Mouse (Mus musculus) limb, embryonic 14.5 days (tissue): Measurements from ENCODE around the gene 1810009A15Rik. TPM values are rescaled to one million over a fixed set of nuclear protein-coding genes. Genes with fewer than 3 reads are reported as not detected.

Experiments used
- ATAC-seq: fragments of 200-750 bp; cut with Nextera tagmentation; 2 replicates; pipeline ENCODE4 v1.8.0; 2017; ENCODE audit warnings: low read depth, moderate number of reproducible peaks, moderate TSS enrichment; ENCODE audit not compliant: low FRiP score
- DNase-seq: peaks from one replicate; pipeline ENCODE4 v3.0.0-alpha.2; 2015; ENCODE audit warnings: low spot score
- H3K27ac ChIP-seq: fragments of 300-500 bp; sonication (generic); replicated peaks from 2 replicates; pipeline ENCODE4 v1.5.1; 2014; ENCODE audit warnings: low read depth, mild to moderate bottlenecking, low read length, moderate library complexity, mixed read lengths
- H3K27me3 ChIP-seq: fragments of 300-500 bp; sonication (generic); 2 replicates; pipeline ENCODE4 v1.6.1; 2014; ENCODE audit warnings: low read length, mixed read lengths; ENCODE audit not compliant: control insufficient read depth, insufficient read depth
- H3K36me3 ChIP-seq: fragments of 300-500 bp; sonication (generic); 2 replicates; pipeline ENCODE4 v1.6.1; 2014; ENCODE audit warnings: mild to moderate bottlenecking, low read length, moderate library complexity, mixed read lengths; ENCODE audit not compliant: control insufficient read depth, insufficient read depth
- H3K4me1 ChIP-seq: fragments of 300-500 bp; sonication (generic); 2 replicates; pipeline ENCODE4 v1.6.1; 2014; ENCODE audit warnings: antibody characterized with exemption, low read length, mixed read lengths; ENCODE audit not compliant: control insufficient read depth, insufficient read depth
- H3K4me2 ChIP-seq: fragments of 300-500 bp; sonication (generic); replicated peaks from 2 replicates; pipeline ENCODE4 v1.6.1; 2014; ENCODE audit warnings: low read depth, mild to moderate bottlenecking, low read length, moderate library complexity; ENCODE audit not compliant: severe bottlenecking
- H3K4me3 ChIP-seq: fragments of 300-500 bp; sonication (generic); replicated peaks from 2 replicates; pipeline ENCODE4 v1.5.1; 2014; ENCODE audit warnings: low read length
- H3K9ac ChIP-seq: fragments of 300-500 bp; sonication (generic); 2 replicates; pipeline ENCODE4 v1.6.1; 2014; ENCODE audit warnings: mild to moderate bottlenecking, low read depth, low read length, moderate library complexity; ENCODE audit not compliant: severe bottlenecking
- H3K9me3 ChIP-seq: fragments of 300-500 bp; sonication (generic); 2 replicates; pipeline ENCODE4 v1.6.1; 2016; ENCODE audit warnings: low read length; ENCODE audit not compliant: control insufficient read depth
- POLR2A ChIP-seq: fragments of 200-500 bp; IDR thresholded peaks from 2 replicates; pipeline ENCODE4 v1.8.0; 2012; ENCODE audit warnings: inconsistent platforms, mild to moderate bottlenecking, moderate library complexity, borderline replicate concordance; ENCODE audit not compliant: insufficient read depth, insufficient read length; ENCODE audit errors: extremely low read depth
- WGBS: fragments of 180-500 bp; shearing (Covaris S2); extraction: QIAGEN DNeasy Blood & Tissue Kit; methylation state at CpG from one replicate; pipeline ENCODE4 v1.1.7; 2014; 5-methylcytosine and 5-hydroxymethylcytosine counted together
- microRNA-seq: library from miRNA; unstranded; fragments of <30 nt; microRNA quantifications from one replicate; pipeline ENCODE4, GENCODE M21; 2016
- polyA plus RNA-seq, 2 experiments: library from polyadenylated mRNA; depleted of rRNA in 1 of 2; stranded (reverse) in 1 of 2; unstranded in 1 of 2; fragments of >200 nt; fragmentation: Nextera tagmentation in 1 of 2; extraction: Ambion mirVana in 1 of 2; gene quantifications; 2 replicates each; pipeline versions ENCODE4 v1.2.1 to v1.2.3; 2012 to 2014

Gene 1810009A15Rik
- polyA plus RNA-seq, 2 experiments: 80.2 to 92.1 TPM

GRCm38 (mm10) chr19:8930771-8931170, 42.1 kb downstream of the 1810009A15Rik start:
- H3K9ac ChIP-seq: peak overlapping the region; percentile 89
- H3K36me3 ChIP-seq: peaks cover 61% of the 10 kb centered on the region
- no peaks in the 10 kb centered on the region for H3K27me3 ChIP-seq
- DNase-seq (no peak), ATAC-seq (no peak)
- H3K4me2 ChIP-seq: peak overlapping the region; percentile 69
- WGBS: 79% methylated on average over 7 of the region's 7 CpGs
- TF ChIP-seq POLR2A: no peak
- no peaks in the 10 kb centered on the region for H3K9me3 ChIP-seq
- peak overlapping the region; percentile 68 for H3K4me3 ChIP-seq
- H3K4me1 ChIP-seq: peaks cover 12% of the 10 kb centered on the region
- 0 out of 2 replicates have a peak overlapping the region, but pooled peaks have one; percentile 10 for H3K27ac ChIP-seq

DNA sequence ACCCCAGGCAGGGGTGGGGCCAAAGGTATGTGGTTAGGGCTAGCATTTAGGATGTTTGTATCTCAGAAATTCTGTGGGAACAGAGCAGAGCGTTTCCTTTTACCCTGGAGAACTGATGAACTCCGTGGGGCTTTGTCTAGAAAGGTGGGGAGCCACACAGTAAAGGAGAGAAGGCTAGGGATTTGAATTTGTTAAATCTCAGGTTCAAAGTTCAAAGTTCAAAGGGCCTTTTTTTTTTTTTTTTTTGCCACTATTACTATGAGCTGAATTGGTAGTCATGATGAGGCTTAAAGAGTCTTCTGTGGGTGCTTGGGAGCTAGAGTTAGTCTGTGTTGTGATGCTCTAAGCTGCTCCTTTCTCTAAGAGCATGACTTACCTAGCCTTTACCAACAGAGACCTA, 48.1 kb downstream of the 1810009A15Rik start:
- ATAC-seq: no peak
- H3K36me3 ChIP-seq: peaks cover 70% of the 10 kb centered on the region
- peaks cover 7% of the 10 kb centered on the region; the same call in 1 of the 2 replicates for H3K4me1 ChIP-seq

More for the DNA sequence above, 48.1 kb downstream of the 1810009A15Rik start:
- H3K9ac ChIP-seq: no peak overlapping the region
- no peak overlapping the region for H3K4me3 ChIP-seq
- no peaks in the 10 kb centered on the region for H3K27me3 ChIP-seq
- no peak for DNase-seq
- no peak overlapping the region for H3K27ac ChIP-seq
- no peak overlapping the region for H3K4me2 ChIP-seq
- WGBS: 88% methylated on average over 2 of the region's 2 CpGs
- no peak for TF ChIP-seq POLR2A
- no peaks in the 10 kb centered on the region for H3K9me3 ChIP-seq

Small RNAs within 50 kb of the gene (microRNA-seq; reads per million reads assigned to microRNA genes)
- not detected for gene Mir5136

Other genes with a start within 250 kb of the 1810009A15Rik start
Only the 30 nearest of the 33 such genes appear.
- gene Slc3a2, start 165.5 kb upstream of the 1810009A15Rik start, polyA plus RNA-seq (2012; rRNA removed): 111 and 123 TPM in 2 replicates
- gene Slc3a2, start 165.5 kb upstream of the 1810009A15Rik start, polyA plus RNA-seq (2014; fragmentation: Nextera tagmentation; extraction: Ambion mirVana): 101 and 109 TPM in 2 replicates
- 66.4 and 66.6 TPM in 2 replicates for gene Wdr74, start 153.0 kb upstream of the 1810009A15Rik start, polyA plus RNA-seq (2012; rRNA removed)
- gene Wdr74, start 153.0 kb upstream of the 1810009A15Rik start, polyA plus RNA-seq (2014; fragmentation: Nextera tagmentation; extraction: Ambion mirVana): 85.5 and 87.2 TPM in 2 replicates
- gene 1700092M07Rik, start 148.1 kb upstream of the 1810009A15Rik start, polyA plus RNA-seq (2012; rRNA removed): 1.6 and 3.2 TPM in 2 replicates
- 1.6 and 2.1 TPM in 2 replicates for gene 1700092M07Rik, start 148.1 kb upstream of the 1810009A15Rik start, polyA plus RNA-seq (2014; fragmentation: Nextera tagmentation; extraction: Ambion mirVana)
- 188 and 197 TPM in 2 replicates for gene Stx5a, start 147.4 kb upstream of the 1810009A15Rik start, polyA plus RNA-seq (2012; rRNA removed)
- 161 and 174 TPM in 2 replicates for gene Stx5a, start 147.4 kb upstream of the 1810009A15Rik start, polyA plus RNA-seq (2014; fragmentation: Nextera tagmentation; extraction: Ambion mirVana)
- 263 and 265 TPM in 2 replicates for gene Nxf1, start 131.8 kb upstream of the 1810009A15Rik start, polyA plus RNA-seq (2012; rRNA removed)
- 168 and 187 TPM in 2 replicates for gene Nxf1, start 131.8 kb upstream of the 1810009A15Rik start, polyA plus RNA-seq (2014; fragmentation: Nextera tagmentation; extraction: Ambion mirVana)
- gene Tmem223, start 117.9 kb upstream of the 1810009A15Rik start, polyA plus RNA-seq (2012; rRNA removed): 192 and 275 TPM in 2 replicates
- 177 and 220 TPM in 2 replicates for gene Tmem223, start 117.9 kb upstream of the 1810009A15Rik start, polyA plus RNA-seq (2014; fragmentation: Nextera tagmentation; extraction: Ambion mirVana)
- gene Tmem179b, start 114.4 kb upstream of the 1810009A15Rik start, polyA plus RNA-seq (2012; rRNA removed): 63.5 and 97.1 TPM in 2 replicates
- gene Tmem179b, start 114.4 kb upstream of the 1810009A15Rik start, polyA plus RNA-seq (2014; fragmentation: Nextera tagmentation; extraction: Ambion mirVana): 83.6 and 84.2 TPM in 2 replicates
- gene Taf6l, start 102.4 kb upstream of the 1810009A15Rik start, polyA plus RNA-seq (2012; rRNA removed): 22.4 and 29.1 TPM in 2 replicates
- 21.3 and 21.8 TPM in 2 replicates for gene Taf6l, start 102.4 kb upstream of the 1810009A15Rik start, polyA plus RNA-seq (2014; fragmentation: Nextera tagmentation; extraction: Ambion mirVana)
- gene Polr2g, start 90.3 kb upstream of the 1810009A15Rik start, polyA plus RNA-seq (2012; rRNA removed): 135 and 140 TPM in 2 replicates
- gene Polr2g, start 90.3 kb upstream of the 1810009A15Rik start, polyA plus RNA-seq (2014; fragmentation: Nextera tagmentation; extraction: Ambion mirVana): 153 and 165 TPM in 2 replicates
- gene Zbtb3, start 86.3 kb upstream of the 1810009A15Rik start, polyA plus RNA-seq (2012; rRNA removed): 3.5 and 3.9 TPM in 2 replicates
- 5.3 and 5.6 TPM in 2 replicates for gene Zbtb3, start 86.3 kb upstream of the 1810009A15Rik start, polyA plus RNA-seq (2014; fragmentation: Nextera tagmentation; extraction: Ambion mirVana)
- 48.3 and 54.3 TPM in 2 replicates for gene Ttc9c, start 69.5 kb upstream of the 1810009A15Rik start, polyA plus RNA-seq (2012; rRNA removed)
- gene Ttc9c, start 69.5 kb upstream of the 1810009A15Rik start, polyA plus RNA-seq (2014; fragmentation: Nextera tagmentation; extraction: Ambion mirVana): 41.8 and 48.5 TPM in 2 replicates
- gene Hnrnpul2, start 68.8 kb upstream of the 1810009A15Rik start, polyA plus RNA-seq (2012; rRNA removed): 59.4 and 88.6 TPM in 2 replicates
- 9.5 and 9.6 TPM in 2 replicates for gene Hnrnpul2, start 68.8 kb upstream of the 1810009A15Rik start, polyA plus RNA-seq (2014; fragmentation: Nextera tagmentation; extraction: Ambion mirVana)
- gene AC129217.1, start 59.1 kb upstream of the 1810009A15Rik start, polyA plus RNA-seq (2012; rRNA removed): 0.51 and 3.0 TPM in 2 replicates
- not detected in 2 replicates for gene AC129217.1, start 59.1 kb upstream of the 1810009A15Rik start, polyA plus RNA-seq (2014; fragmentation: Nextera tagmentation; extraction: Ambion mirVana)
- 48.2 and 63.5 TPM in 2 replicates for gene Bscl2, start 51.4 kb upstream of the 1810009A15Rik start, polyA plus RNA-seq (2012; rRNA removed)
- 50.2 and 51.3 TPM in 2 replicates for gene Bscl2, start 51.4 kb upstream of the 1810009A15Rik start, polyA plus RNA-seq (2014; fragmentation: Nextera tagmentation; extraction: Ambion mirVana)
- 2.2 and 2.5 TPM in 2 replicates for gene Gng3, start 49.7 kb upstream of the 1810009A15Rik start, polyA plus RNA-seq (2012; rRNA removed)
- 4.2 and 5.0 TPM in 2 replicates for gene Gng3, start 49.7 kb upstream of the 1810009A15Rik start, polyA plus RNA-seq (2014; fragmentation: Nextera tagmentation; extraction: Ambion mirVana)
- gene Lrrn4cl, start 38.1 kb upstream of the 1810009A15Rik start, polyA plus RNA-seq (2012; rRNA removed): 1.9 and 2.1 TPM in 2 replicates
- gene Lrrn4cl, start 38.1 kb upstream of the 1810009A15Rik start, polyA plus RNA-seq (2014; fragmentation: Nextera tagmentation; extraction: Ambion mirVana): 0.70 and 1.6 TPM in 2 replicates
- 84.2 and 127 TPM in 2 replicates for gene Ubxn1, start 17.4 kb upstream of the 1810009A15Rik start, polyA plus RNA-seq (2012; rRNA removed)
- gene Ubxn1, start 17.4 kb upstream of the 1810009A15Rik start, polyA plus RNA-seq (2014; fragmentation: Nextera tagmentation; extraction: Ambion mirVana): 154 and 166 TPM in 2 replicates
- 33.9 and 51.3 TPM in 2 replicates for gene Uqcc3, start 7.9 kb upstream of the 1810009A15Rik start, polyA plus RNA-seq (2012; rRNA removed)
- gene Uqcc3, start 7.9 kb upstream of the 1810009A15Rik start, polyA plus RNA-seq (2014; fragmentation: Nextera tagmentation; extraction: Ambion mirVana): 65.9 and 70.1 TPM in 2 replicates
- gene Lbhd1, start 5.1 kb upstream of the 1810009A15Rik start, polyA plus RNA-seq (2012; rRNA removed): 6.0 and 6.1 TPM in 2 replicates
- 59.6 and 70.0 TPM in 2 replicates for gene Lbhd1, start 5.1 kb upstream of the 1810009A15Rik start, polyA plus RNA-seq (2014; fragmentation: Nextera tagmentation; extraction: Ambion mirVana)
- gene Gm49403, start 4.9 kb upstream of the 1810009A15Rik start, polyA plus RNA-seq (2012; rRNA removed): not detected in 2 replicates
- not detected in 2 replicates for gene Gm49403, start 4.9 kb upstream of the 1810009A15Rik start, polyA plus RNA-seq (2014; fragmentation: Nextera tagmentation; extraction: Ambion mirVana)
- 0.38 TPM in 1 of 2 replicates, not detected in the other for gene Gm49416, start 73 bp downstream of the 1810009A15Rik start, polyA plus RNA-seq (2012; rRNA removed)
- 0.50 TPM in 1 of 2 replicates, not detected in the other for gene Gm49416, start 73 bp downstream of the 1810009A15Rik start, polyA plus RNA-seq (2014; fragmentation: Nextera tagmentation; extraction: Ambion mirVana)
- 34.5 and 46.5 TPM in 2 replicates for gene Ints5, start 4.2 kb downstream of the 1810009A15Rik start, polyA plus RNA-seq (2012; rRNA removed)
- gene Ints5, start 4.2 kb downstream of the 1810009A15Rik start, polyA plus RNA-seq (2014; fragmentation: Nextera tagmentation; extraction: Ambion mirVana): 33.4 and 36.6 TPM in 2 replicates
- 212 and 265 TPM in 2 replicates for gene Ganab, start 9.2 kb downstream of the 1810009A15Rik start, polyA plus RNA-seq (2012; rRNA removed)
- gene Ganab, start 9.2 kb downstream of the 1810009A15Rik start, polyA plus RNA-seq (2014; fragmentation: Nextera tagmentation; extraction: Ambion mirVana): 91.7 and 99.6 TPM in 2 replicates
- gene B3gat3, start 31.5 kb downstream of the 1810009A15Rik start, polyA plus RNA-seq (2012; rRNA removed): 116 and 142 TPM in 2 replicates
- gene B3gat3, start 31.5 kb downstream of the 1810009A15Rik start, polyA plus RNA-seq (2014; fragmentation: Nextera tagmentation; extraction: Ambion mirVana): 39.7 and 43.0 TPM in 2 replicates
- gene Rom1, start 40.5 kb downstream of the 1810009A15Rik start, polyA plus RNA-seq (2012; rRNA removed): 5.2 and 7.1 TPM in 2 replicates
- gene Rom1, start 40.5 kb downstream of the 1810009A15Rik start, polyA plus RNA-seq (2014; fragmentation: Nextera tagmentation; extraction: Ambion mirVana): 2.0 and 2.4 TPM in 2 replicates
- gene Eml3, start 40.7 kb downstream of the 1810009A15Rik start, polyA plus RNA-seq (2012; rRNA removed): 62.1 and 74.9 TPM in 2 replicates
- gene Eml3, start 40.7 kb downstream of the 1810009A15Rik start, polyA plus RNA-seq (2014; fragmentation: Nextera tagmentation; extraction: Ambion mirVana): 21.5 and 25.2 TPM in 2 replicates
- gene Mta2, start 53.0 kb downstream of the 1810009A15Rik start, polyA plus RNA-seq (2012; rRNA removed): 63.4 and 76.5 TPM in 2 replicates
- 43.8 and 47.2 TPM in 2 replicates for gene Mta2, start 53.0 kb downstream of the 1810009A15Rik start, polyA plus RNA-seq (2014; fragmentation: Nextera tagmentation; extraction: Ambion mirVana)
- 28.6 and 33.6 TPM in 2 replicates for gene Tut1, start 65.0 kb downstream of the 1810009A15Rik start, polyA plus RNA-seq (2012; rRNA removed)
- 27.6 and 29.2 TPM in 2 replicates for gene Tut1, start 65.0 kb downstream of the 1810009A15Rik start, polyA plus RNA-seq (2014; fragmentation: Nextera tagmentation; extraction: Ambion mirVana)
- gene Eef1g, start 78.2 kb downstream of the 1810009A15Rik start, polyA plus RNA-seq (2012; rRNA removed): 530 and 577 TPM in 2 replicates
- 499 and 500 TPM in 2 replicates for gene Eef1g, start 78.2 kb downstream of the 1810009A15Rik start, polyA plus RNA-seq (2014; fragmentation: Nextera tagmentation; extraction: Ambion mirVana)
- 21.6 and 31.4 TPM in 2 replicates for gene Ahnak, start 100.4 kb downstream of the 1810009A15Rik start, polyA plus RNA-seq (2012; rRNA removed)
- gene Ahnak, start 100.4 kb downstream of the 1810009A15Rik start, polyA plus RNA-seq (2014; fragmentation: Nextera tagmentation; extraction: Ambion mirVana): 61.5 and 61.6 TPM in 2 replicates